Mouse (Mus musculus): ENCODE measurements around the gene 2900011O08Rik.

DNA sequence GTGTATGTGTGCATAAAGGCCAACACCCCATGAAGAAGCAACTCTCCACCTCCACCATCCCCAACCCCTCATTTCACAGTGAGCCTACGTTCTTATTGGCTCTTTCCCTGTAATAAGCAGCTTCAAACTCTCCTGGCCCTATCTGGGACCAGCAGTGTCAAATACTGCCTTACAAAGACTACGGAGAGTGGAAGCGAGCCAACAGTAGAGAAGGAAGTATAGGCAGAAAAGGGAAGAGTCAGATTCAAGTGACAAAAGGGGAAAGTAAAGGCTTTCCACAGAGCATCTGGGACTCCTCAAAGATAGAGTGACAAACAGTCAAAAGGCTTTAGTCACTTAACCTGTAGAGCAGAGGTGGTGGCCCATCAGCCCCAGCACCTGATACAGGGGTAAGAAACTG is 126.3 kb downstream of the 2900011O08Rik start:
- TF ChIP-seq CTCF (IDR thresholded peaks at IDR 0.05; ENCODE audit: control insufficient read depth, insufficient read depth, low read length) (no peak), POLR2A (IDR thresholded peaks at IDR 0.05; ENCODE audit: borderline replicate concordance, control insufficient read depth, low read depth, low read length) (no peak)
